Mouse (Mus musculus) adrenal gland, postnatal 14 days (tissue): Measurements from ENCODE around the gene Mmab. TPM values are rescaled to one million over a fixed set of nuclear protein-coding genes. Genes with fewer than 3 reads are reported as not detected.

Experiments used
- DNase-seq: peaks from one replicate; pipeline ENCODE4 v3.0.0; 2021; ENCODE audit warnings: mixed read lengths
- long read RNA-seq, 2 experiments: library from polyadenylated mRNA; stranded (forward); transcript quantifications; one replicate each; pipeline ENCODE4 v2.0.0; 2021
- total RNA-seq: library from RNA; stranded (reverse); gene quantifications from 2 replicates; pipeline ENCODE4 v1.2.3, GENCODE M21; 2021

Mmab gene
- 14.6 and 18.0 TPM in 2 replicates for total RNA-seq
- long read RNA-seq, experiment 1, transcript Mmab-201 (9 exons, 3,020 nt): major isoform, 34 of 34 reads
- long read RNA-seq, experiment 1, partial matches to known transcripts: 0 of 34 reads
- long read RNA-seq, experiment 1, other reads (novel, unspliced or antisense): 0 of 34 reads
- long read RNA-seq, experiment 2, transcript Mmab-201 (9 exons, 3,020 nt): major isoform, 23 of 31 reads
- long read RNA-seq, experiment 2, partial matches to known transcripts: 2 of 31 reads
- long read RNA-seq, experiment 2, other reads (novel, unspliced or antisense): 3 of 31 reads

DNA sequence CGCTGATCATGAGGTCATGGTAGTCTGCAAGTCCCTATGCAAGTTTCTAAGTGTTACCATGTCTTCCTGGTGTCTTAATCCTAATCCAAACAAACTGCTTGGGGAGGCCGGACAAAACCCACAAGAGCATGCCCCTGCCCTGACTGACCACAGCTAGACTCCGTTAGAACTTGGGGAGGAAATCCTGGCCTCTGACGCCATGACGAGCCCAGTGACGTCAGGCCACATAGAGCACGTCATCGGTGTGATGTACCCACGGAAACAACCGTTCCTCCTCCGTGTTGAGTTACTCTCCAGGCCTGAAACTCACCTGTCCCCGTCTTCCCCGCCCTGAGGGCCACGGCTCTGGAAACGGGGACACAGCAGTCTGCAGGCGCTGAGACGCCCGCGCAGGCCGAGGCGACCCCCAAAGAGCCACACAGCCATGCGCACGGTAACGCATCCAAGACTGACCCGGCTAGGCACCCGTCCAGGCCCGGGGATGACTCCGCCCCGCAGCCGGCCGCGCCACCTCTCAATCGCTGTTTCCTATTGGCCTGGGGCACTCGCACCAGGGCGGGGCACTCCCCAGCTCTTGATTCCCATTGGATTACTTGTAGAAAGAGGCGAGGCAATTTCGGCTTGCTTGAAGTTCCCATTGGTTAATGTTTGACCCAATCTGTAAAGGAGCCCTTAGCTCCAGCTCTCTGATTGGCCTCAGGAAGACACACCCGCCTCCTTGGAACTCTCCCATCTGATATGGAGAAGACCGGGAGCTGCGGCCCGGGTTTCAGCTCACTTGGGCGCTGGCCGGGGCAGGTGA is at the start of gene Mmab, which contains the start of gene Mvk:
Gene Mmab, minus strand, starts transcription at position 495 of the 802 bp plus-strand sequence.
Gene Mvk, plus strand, starts transcription at position 704 of the 802 bp plus-strand sequence.
- peak; percentile 99 for DNase-seq

DNA sequence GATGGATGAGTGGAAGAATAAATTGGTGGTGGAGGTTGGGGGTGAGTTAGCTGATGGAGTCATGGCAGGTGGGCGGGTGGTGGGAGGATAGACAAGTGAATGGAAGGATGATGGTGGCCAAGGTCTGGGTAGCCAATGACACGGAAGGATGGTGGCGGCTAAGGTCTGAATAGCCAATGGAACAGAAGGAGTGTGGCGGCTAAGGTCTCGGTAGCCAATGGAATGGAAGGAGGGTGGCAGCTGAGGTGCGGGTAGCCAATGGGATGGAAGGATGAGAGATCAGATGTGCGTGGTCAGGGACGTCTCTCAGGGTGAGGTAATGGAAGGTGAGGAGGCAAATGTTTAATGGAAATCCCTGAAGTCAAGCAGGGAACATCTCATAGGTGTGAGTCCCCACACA is 46.4 kb upstream of the Mmab start:
- DNase-seq: no peak

DNA sequence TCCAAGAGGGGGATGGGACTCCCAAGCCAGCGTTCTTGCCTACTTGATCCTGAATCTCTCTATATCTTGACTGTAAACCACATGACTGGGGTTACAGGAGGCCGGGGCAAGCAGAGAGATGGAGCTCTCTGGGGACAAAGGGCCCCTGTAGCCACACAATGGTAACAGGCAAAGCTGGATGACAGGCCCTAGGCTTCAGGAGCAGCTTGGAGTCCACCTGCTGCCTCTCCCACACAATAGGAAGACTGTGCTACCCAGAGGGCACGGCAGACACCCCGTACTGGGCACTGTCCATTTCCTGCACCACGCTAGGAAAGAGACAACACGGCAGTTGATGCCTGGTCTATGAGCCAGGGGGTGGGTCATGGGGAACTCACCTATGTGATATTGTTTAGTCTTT is 45.7 kb upstream of the Mmab start:
- no peak for DNase-seq

DNA sequence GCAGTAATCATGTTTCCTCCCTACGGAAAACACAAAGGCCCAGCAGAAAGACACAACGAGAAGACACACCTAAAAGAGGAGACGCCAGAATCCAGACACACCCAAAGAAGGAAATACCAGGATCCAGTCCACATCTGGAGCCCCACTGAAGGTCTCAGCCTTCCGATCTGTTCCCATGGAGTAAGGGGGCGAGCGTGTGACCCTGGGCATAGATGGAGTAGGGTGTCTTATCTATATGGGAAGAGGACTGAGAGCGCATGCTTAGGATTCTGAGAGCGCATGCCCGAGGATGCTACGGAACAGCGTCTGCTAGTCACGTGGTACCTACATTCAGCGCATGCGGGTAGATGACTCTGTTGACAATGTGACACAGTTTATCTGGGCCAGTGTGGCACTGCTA is 41.8 kb upstream of the Mmab start:
- DNase-seq: no peak

DNA sequence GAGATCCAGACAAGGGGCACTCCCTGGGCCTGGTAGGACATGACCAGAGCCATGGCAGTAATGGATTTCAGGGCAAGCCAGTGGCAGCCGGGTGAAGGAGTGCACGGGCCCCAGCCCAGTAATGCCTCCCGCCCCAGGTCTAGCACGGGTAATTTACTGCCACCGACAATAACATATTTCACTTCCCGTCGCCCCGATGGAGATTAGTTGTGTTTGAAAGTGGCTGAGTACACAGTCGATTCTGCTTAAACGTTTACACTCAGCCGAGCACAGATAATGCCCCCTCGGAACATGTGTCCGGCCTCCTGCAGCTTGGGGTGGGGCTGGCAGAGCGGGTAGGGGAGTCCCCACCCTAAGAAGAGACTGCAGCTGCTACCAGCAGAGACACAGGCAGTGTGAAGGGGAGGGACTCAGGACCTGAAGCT is 38.7 kb upstream of the Mmab start:
- DNase-seq: peak; percentile 29

DNA sequence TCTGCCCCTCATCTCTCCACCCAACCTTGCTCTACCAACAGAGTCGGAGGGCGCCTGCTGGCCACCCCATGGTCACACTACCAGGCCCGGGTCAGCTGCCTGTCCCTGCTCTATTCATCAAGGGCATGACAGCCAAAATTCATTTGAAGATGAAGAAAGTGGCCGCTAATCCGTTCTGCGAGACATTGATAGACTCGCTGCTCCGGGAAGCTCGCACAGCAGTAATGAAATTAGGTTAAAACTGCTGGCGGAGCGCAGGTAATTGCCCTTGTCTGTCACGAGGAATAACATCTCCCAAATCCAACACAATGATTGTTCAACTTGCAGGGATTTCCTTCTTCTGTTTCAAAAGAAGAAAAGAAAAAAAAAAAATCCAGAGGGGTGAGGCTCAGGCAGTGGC is 34.4 kb upstream of the Mmab start:
- no peak for DNase-seq

DNA sequence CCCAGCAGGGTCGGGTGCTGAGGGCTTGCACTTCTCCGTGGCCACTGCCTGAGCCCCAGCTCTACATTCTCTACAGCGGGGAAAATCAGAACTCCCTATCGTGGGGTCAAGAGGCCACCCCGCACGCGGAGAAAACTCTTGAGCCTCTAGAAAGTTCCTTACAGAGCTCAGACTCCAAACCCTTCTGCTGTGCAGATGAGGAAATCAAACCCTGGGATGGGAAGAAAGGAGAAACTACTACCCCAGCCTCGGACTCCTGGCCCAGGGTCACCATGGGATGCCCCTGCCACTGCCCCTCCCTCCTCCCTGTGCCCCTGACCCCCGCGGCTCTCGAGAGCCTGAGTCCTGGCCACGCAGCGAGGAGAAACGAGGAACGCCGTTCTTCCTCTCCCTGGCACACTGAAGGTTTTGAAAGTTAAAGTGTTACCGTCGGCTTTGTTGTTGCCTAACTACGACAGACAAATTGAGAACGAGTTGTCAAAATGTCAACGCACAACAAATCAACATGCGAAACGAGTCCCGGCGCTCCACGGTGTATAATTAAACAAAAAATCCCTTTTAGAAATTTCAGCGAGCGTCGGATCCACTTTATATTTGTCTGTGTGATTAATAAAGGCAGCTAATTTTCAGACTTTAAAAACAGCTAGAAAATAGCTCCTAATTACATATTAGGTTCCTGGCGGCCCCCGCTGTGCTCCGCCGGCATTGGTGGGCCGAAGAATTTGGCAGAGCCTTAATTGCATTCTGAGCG is 31.1 kb upstream of the Mmab start:
- no peak for DNase-seq

DNA sequence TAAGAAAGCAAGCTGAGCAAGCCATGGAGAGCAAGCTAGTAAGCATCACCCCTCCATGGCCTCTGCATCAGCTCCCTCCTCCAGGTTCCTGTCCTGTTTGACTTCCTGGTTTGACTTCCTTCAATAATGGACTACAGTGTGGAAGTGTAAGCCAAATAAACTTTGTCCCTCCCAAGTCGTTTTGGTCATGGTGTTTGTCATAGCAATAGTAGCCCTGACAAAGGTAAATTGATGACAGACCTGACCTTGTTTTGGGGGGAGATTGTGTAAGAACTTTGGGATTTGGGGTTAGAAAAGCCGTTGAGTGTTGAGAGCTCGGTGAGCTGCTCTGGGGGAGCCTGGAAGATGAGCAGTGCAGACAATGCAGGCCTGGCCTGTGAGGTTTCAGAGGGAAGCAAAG is 26.5 kb upstream of the Mmab start:
- DNase-seq: no peak

DNA sequence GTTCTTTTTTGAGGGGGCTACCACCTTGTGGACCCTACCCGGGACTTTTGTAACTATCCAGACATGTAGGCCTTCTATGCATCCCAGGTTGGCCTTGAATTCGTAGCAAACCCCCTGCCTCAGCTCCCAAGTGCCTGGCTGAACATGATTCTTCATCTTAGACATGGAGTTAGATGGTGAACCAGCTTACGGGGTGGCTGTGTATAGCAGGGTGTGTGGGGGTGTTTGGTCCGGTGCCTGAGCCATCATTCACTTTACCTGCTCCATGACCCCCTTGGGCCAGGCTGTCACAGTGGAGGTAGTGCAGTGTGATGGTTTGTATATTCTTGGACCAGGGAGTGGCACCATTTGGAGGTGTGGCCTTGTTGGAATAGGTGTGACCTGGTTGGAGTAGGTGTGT is 24.1 kb upstream of the Mmab start:
- no peak for DNase-seq

DNA sequence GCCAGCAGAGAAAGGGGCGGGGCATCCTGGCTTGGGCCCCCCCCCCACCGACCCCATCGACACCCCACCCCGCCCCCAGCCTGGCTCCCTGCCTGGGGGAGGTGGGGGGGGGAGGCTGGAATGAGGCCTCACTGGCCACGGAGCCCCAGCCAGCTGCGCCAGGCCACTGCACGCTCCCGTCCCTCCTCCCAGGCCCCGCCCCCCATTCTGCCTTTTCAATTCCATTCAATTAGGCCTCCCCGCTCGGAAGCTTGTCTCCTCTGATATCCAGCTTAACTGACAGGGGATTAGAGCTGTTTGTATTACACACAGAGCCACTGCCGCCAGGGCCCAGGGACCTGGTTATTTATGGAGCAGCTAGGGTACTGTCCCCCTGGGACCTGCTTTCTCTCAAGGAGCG is 23.6 kb upstream of the Mmab start:
- peak; percentile 85 for DNase-seq

DNA sequence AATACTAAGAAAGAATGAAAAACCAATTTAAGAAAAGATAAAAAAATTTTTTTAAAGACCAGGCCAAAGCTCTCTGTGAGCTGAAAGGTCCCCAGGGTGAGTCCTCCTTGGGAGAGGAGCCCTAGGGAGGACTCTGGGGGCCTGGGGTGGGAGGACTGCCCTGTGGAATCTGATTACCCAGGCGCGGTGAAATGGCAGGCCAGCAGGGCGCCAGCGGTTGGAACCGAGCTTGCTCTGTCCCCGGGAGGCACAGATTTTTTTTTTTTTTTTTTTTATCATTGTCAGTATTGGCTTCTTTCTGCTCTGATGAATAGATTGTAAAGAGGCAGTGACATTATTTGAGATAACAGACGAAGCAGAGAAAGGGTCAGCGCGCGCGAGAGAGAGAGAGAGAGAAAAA is 23.2 kb upstream of the Mmab start:
- DNase-seq: peak; percentile 59

DNA sequence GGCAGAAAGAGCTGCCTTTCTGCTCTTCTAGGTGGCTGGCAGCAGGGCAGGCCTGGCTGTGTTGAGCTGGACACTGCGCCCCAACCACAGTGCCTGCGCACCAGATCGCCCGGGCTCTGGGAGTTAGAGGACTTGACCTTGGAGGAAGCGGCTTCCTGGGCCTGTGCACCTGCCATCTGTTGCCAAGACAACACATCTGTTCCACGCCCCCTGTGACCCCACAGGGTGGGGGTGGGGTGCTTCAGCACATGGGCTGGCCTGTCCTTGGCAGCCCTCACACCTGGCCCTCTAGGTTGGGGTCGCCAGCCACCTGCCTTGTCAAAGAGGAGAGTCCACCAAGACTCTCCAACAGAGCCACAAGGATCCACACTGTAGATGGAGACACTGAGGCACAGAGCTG is 21.8 kb upstream of the Mmab start:
- peak; percentile 32 for DNase-seq

DNA sequence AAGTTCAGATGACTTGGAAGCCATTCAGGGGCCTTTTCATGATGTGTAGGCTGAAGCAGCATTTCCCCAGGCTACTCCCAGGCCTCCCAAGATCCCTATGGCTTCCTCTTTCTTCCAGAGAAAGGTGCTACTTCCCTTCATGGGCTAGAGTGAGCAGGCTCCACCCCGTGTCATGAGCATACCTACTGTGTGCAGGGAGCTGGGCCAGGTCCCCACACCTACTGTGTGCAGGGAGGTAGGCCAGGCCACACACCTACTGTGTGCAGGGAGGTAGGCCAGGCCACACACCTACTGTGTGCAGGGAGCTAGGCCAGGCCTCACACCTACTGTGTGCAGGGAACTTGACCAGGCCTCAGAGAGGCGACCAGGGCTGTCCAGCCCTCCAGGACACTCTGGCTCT is 20.7 kb upstream of the Mmab start:
- DNase-seq: no peak

DNA sequence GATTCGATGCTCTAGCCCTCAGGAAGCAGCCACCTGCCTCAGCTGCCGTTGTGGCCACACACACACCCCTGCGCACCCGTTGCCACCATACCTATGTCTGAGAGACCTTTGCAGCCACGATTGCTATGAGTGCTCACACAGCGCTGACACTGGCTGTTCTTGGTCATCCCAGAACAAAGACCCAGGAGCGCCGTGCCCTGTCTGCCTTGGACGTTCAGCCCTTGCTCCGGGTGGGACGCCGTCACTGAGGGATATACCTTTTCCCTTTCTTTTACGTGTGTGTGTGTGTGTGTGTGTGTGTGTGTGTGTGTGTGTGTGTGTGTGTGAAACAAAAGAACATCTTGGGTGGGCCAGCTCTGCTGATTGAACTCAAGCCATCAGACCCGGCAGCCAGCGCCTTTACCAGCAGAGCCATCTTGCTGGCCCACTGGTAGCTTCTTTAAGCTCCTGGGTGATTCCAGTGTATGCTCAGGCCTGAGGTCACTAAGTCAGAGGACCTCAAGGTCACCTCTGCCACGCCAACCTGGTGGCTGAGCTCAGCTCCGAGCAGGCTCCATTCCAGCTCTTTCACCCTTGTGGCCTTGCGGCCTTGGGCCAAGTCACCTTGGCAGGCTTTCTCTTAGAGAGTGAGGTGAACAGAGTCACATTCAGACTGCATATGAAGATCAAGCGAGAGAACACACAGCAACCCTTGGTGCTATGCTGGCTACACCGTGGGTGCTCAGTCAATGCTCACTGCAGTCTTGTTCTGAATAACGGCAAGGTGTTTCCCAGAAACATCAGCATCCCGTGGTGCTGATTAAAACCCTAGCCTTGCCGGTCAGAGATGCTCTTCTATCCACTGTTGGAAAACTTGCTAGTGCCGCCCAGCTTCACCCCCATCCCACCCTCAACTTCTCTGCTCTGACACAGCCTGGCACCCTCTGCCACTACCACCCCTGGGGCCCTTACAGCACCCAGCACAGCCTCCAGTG is 18.5 kb upstream of the Mmab start:
- DNase-seq: peak; percentile 82

DNA sequence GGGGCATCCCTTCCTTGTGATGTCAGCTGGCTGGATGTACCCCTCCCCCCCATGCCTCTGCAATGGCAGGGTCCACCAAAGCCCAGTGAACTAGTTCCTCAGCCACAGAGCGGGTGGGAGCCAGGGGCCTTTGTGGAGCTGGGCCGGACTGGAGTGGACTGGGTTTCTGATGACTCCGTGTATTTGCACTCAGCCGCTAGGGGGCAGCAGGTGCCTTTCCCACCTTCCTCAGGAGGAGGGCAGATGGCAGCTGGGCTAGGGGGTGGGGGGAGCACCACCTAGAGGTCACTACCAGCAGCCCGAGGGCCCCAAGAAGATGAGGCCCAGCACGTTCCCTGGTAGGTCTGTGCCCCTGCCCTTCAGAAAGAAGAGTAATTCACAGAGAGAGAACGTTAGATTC is 17.4 kb upstream of the Mmab start:
- peak; percentile 92 for DNase-seq

DNA sequence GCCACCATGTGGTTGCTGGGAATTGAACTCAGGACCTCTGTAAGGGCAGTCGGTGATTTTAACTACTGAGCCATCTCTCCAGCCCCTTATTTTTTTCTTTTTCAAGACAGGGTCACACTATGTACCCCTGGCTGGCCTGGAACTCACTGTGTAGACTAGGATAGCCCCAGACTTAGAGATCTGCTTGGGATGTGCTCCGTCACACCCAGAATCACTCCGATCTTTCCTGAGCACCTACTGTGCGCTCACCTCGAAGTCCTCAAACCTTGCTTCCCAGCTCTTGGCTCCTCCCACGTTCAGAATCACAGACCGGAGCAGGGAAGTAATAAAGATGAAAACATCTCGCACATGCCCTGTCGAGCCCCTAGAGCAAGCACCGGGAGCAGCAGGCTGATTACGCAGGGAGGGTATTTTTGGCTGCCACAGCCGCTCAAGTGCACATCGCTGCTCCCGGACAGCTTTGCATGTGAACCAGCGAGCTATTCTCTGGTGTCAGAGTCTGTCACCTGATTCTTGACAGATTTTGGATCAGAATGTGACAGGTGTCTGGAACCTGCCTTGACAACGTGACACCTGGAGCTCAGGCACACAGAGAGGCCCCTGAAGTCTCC is 13.2 kb upstream of the Mmab start:
- no peak for DNase-seq

DNA sequence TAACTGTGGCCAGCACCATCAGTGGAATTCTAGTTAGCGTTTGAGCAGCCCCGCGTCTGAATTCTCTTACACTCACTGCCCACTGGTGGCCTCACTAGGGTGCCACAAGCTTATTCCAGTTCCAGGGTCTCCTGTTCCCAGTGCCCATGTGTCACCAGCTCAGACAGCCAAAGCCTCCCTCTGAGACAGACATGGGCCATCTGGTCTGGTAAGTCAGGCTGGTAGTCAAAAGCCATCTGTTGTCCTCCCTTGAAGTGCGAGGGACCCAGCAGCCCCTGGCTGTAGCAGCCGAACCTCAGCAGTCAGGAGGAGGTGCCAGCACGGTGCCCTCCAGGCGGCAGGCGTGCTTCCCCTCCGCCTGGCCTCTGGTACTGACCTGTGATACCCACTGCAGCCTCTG is 12.4 kb upstream of the Mmab start:
- DNase-seq: no peak

DNA sequence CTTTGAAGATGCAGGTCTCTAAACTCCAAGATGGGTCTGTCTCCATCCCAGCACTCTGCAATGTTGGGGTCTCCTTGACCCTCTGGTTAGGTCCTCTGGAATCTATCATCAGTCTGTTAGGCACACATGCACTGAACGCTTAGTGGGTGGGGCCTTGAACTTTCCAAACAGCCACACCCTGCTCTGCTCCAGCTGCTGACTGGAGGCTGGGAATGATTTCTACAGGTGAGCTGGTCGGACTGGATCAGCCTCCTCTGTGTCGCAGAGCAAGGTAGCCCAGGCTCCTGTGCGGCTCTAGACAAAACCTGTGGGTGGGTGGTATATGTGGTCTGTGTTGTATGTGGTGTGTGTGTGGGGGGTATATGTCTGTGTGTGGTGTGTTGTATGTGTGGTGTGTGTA is 5.2 kb upstream of the Mmab start:
- no peak for DNase-seq

DNA sequence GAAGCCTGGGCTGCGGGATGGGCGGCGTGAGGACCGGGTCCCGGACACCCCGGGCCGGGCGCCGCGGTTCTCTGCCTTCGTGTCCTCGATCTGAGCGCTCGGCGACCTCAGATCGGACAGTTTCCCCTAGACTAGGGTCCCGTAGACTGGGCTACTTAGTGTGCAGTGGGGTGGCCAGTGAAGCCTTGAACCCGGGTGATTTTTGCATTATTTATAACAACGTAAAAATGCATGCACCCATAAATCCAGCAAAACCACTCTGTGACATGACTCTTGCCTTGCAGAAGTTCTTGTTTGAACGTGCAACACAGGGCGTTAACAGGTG is 470 bp upstream of the Mmab start:
- no peak for DNase-seq

DNA sequence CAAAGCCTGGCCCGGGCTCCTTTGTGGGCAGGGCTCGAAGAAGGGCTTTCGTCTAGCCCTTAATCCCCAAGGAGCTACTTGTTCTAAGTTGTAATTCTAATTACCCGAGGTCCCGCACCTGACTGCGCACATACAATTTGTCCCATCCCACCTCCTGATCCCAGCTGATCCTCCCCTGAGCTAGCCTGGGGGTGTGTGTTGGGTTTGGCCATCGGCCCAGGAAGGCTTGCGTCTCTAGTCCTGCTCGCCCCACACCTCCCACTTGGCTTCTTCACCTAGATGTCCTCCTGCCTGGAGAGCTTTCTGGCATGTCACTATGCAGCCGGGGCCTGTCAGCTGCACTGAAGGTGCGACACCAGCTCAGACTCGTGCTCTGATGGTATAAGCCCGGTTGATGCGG is 8.3 kb downstream of the Mmab start:
- DNase-seq: no peak

DNA sequence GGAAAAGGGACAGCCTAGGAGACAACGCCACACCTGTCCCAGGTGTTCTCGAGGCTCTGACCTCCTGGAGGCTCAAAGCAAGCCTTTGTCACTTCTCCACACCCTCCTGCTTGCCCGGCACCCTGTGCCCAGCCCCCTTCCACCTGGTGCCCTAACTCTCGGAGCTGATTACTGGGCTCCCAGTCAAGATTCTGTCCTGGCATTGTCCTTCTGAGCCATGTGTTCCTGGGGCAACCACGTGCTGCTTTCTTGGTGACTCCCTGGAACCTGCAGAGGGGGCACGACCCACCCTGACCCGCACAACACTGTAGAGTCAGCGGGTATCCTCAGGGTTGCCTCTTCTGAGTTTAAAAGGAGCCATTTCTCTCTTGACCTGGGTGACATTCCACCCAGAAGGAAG is 9.5 kb downstream of the Mmab start:
- no peak for DNase-seq

DNA sequence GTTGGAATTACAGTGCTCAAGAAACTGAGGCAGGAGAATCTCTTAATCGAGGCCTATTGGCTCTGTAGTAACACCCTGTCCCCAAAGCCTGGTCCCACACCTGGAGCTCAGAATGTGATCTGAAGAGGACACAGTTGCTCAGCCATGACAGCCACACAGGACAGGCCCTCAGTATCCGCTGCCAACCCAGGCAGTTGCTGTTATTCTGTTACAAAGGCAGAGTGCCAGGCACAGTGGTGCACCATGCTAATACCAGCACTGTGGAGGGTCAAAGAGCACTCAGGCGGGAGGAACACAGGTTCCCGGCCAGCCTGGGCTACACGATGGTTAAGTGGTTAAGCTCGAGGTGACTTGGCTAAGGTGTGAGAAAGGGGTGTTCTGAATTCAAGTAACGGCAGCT is 14.1 kb downstream of the Mmab start:
- DNase-seq: no peak
